Comparison of ENCODE assay signal across 11 mouse cellular contexts in the genomic region with DNA sequence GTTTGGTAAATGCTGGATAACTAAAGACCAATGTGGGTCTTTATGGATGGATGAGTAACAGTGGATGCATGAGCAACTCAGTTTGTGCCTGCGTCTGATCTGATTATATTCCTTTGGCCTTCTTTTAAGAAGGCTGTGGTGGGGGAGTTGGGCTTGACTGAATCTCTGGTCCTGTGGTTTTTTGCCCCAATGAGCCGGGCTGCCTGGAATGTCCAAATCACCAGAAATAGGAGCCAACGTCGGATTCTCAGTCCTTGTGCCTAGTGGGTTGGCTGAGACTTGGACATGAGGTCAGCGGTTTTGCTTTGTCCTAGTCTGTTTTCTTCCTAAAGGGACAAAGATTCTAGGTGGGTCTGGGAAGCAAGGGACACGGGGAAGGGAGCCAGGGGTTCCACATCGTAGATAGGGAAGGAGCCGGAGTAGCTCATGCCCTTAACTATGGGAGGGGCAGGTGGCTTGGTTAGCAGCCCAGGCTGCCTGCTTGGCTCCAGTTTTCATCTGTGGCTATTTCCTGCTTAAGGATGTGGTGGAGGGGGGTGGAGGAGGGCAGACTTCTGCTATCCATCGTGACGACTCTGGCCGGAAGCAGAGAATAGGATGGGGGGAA. TPM values are rescaled to one million over a fixed set of nuclear protein-coding genes. Genes with fewer than 3 reads are reported as not detected.
A peak's percentile ranks its signal among the peaks of the same experiment; 100 is the strongest.
DNase-seq lines count a peak whose midpoint lies in the region; ATAC-seq and TF ChIP-seq lines count a peak whose summit lies in the region.
"Had no signal": no experiment of that assay in that cellular context is flagged by ENCODE, and none has a peak within 500 bp of the region (broad histone marks: within the 10 kb centered on the region; RNA-seq: fewer than 3 reads in every experiment).

No protein-coding gene starts in this region.

- H3K36me3 ChIP-seq in liver, adult 2 months (ENCODE audit: control insufficient read depth, insufficient read depth, low read length): no peaks in the 10 kb centered on the region
- H3K36me3 ChIP-seq in liver, embryonic 12.5 days: peaks cover 17% of the 10 kb centered on the region
- H3K36me3 ChIP-seq in heart, embryonic 15.5 days: peaks cover 8% of the 10 kb centered on the region; the same call in 1 of the 2 replicates
- H3K36me3 ChIP-seq in limb, embryonic 15.5 days: peaks cover 14% of the 10 kb centered on the region
- H3K36me3 ChIP-seq in stomach, postnatal 0 days (ENCODE audit: control insufficient read depth, insufficient read depth, low read length): no peaks in the 10 kb centered on the region

- no peak for ATAC-seq in liver, embryonic 12.5 days
- peak; percentile 11; the same call in 1 of the 2 replicates for ATAC-seq in heart, embryonic 15.5 days (replicated peaks; ENCODE audit: insufficient number of reproducible peaks, insufficient read depth, low FRiP score, low read depth)
- no peak for ATAC-seq in limb, embryonic 15.5 days (ENCODE audit: insufficient number of reproducible peaks, low FRiP score, low TSS enrichment, low read depth)
- no peak for ATAC-seq in stomach, postnatal 0 days (ENCODE audit: low FRiP score, low TSS enrichment)

- no peaks in the 10 kb centered on the region for H3K9me3 ChIP-seq in liver, embryonic 12.5 days (replicated peaks)
- H3K9me3 ChIP-seq in heart, embryonic 15.5 days (replicated peaks): no peaks in the 10 kb centered on the region
- no peaks in the 10 kb centered on the region for H3K9me3 ChIP-seq in limb, embryonic 15.5 days
- no peaks in the 10 kb centered on the region for H3K9me3 ChIP-seq in stomach, postnatal 0 days (ENCODE audit: control insufficient read depth, low read length)
- H3K9me3 ChIP-seq: neural tube, embryonic 12.5 days had no signal

- H3K9ac ChIP-seq in liver, adult 2 months (ENCODE audit: low read depth, low read length): no peak overlapping the region
- no peak overlapping the region for H3K9ac ChIP-seq in liver, embryonic 12.5 days
- no peak overlapping the region for H3K9ac ChIP-seq in heart, embryonic 15.5 days
- no peak overlapping the region for H3K9ac ChIP-seq in limb, embryonic 15.5 days
- no peak overlapping the region for H3K9ac ChIP-seq in stomach, postnatal 0 days (ENCODE audit: low read length)
- H3K9ac ChIP-seq: neural tube, embryonic 12.5 days had no signal

- H3K4me3 ChIP-seq in liver, adult 2 months (ENCODE audit: insufficient read depth, low read depth, low read length): no peak overlapping the region
- H3K4me3 ChIP-seq in liver, embryonic 12.5 days: no peak overlapping the region
- H3K4me3 ChIP-seq in heart, embryonic 15.5 days: no peak overlapping the region
- no peak overlapping the region for H3K4me3 ChIP-seq in limb, embryonic 15.5 days
- H3K4me3 ChIP-seq in stomach, postnatal 0 days (ENCODE audit: low read depth, low read length): no peak overlapping the region
- H3K4me3 ChIP-seq: neural tube, embryonic 12.5 days had no signal

- peaks cover 18% of the 10 kb centered on the region for H3K4me1 ChIP-seq in liver, adult 2 months (ENCODE audit: control insufficient read depth, insufficient read depth, low read length)
- H3K4me1 ChIP-seq in liver, embryonic 12.5 days: peaks cover 59% of the 10 kb centered on the region
- peaks cover 60% of the 10 kb centered on the region for H3K4me1 ChIP-seq in heart, embryonic 15.5 days (replicated peaks)
- peaks cover 64% of the 10 kb centered on the region for H3K4me1 ChIP-seq in limb, embryonic 15.5 days
- 0 out of 2 replicates have a peak, but pooled peaks cover 3% of the 10 kb centered on the region for H3K4me1 ChIP-seq in stomach, postnatal 0 days (replicated peaks; ENCODE audit: control insufficient read depth, insufficient read depth)

- no peak overlapping the region for H3K4me2 ChIP-seq in liver, embryonic 12.5 days
- H3K4me2 ChIP-seq in heart, embryonic 15.5 days: peak overlapping the region; percentile 21; the same call in 1 of the 2 replicates
- no peak overlapping the region for H3K4me2 ChIP-seq in limb, embryonic 15.5 days
- peak overlapping the region; percentile 18 for H3K4me2 ChIP-seq in stomach, postnatal 0 days (replicated peaks; ENCODE audit: low read depth)
- H3K4me2 ChIP-seq: neural tube, embryonic 12.5 days had no signal

- no peaks in the 10 kb centered on the region for H3K79me2 ChIP-seq in liver, adult 2 months (ENCODE audit: control insufficient read depth, insufficient read depth, low read length)

- WGBS in liver, adult 2 months: 58% methylated on average over 11 of the region's 11 CpGs
- WGBS in liver, embryonic 12.5 days (ENCODE audit: insufficient replicate concordance): 35% methylated on average over 11 of the region's 11 CpGs
- 47% methylated on average over 11 of the region's 11 CpGs for WGBS in heart, embryonic 15.5 days
- 55% methylated on average over 11 of the region's 11 CpGs for WGBS in limb, embryonic 15.5 days
- 56% methylated on average over 11 of the region's 11 CpGs for WGBS in stomach, postnatal 0 days

- H3K27me3 ChIP-seq in liver, adult 2 months (ENCODE audit: control insufficient read depth, insufficient read depth, low read length): no peaks in the 10 kb centered on the region
- H3K27me3 ChIP-seq in liver, embryonic 12.5 days (replicated peaks): peaks cover 34% of the 10 kb centered on the region
- H3K27me3 ChIP-seq in heart, embryonic 15.5 days: peaks cover 5% of the 10 kb centered on the region; the same call in 1 of the 2 replicates
- no peaks in the 10 kb centered on the region for H3K27me3 ChIP-seq in limb, embryonic 15.5 days
- H3K27me3 ChIP-seq in stomach, postnatal 0 days (ENCODE audit: control insufficient read depth, insufficient read depth, low read length): no peaks in the 10 kb centered on the region

- TF ChIP-seq CTCF in liver, adult 2 months (IDR thresholded peaks at IDR 0.05; ENCODE audit: low read depth, low read length): no peak
- no peak for TF ChIP-seq CTCF in stomach, postnatal 0 days (IDR thresholded peaks at IDR 0.05; ENCODE audit: low read depth)

- no peak for TF ChIP-seq EP300 in stomach, postnatal 0 days (optimal IDR thresholded peaks at IDR 0.05)

- DNase-seq in liver, adult 2 months (ENCODE audit: extremely low read depth, low read depth, low spot score): no peak
- no peak for DNase-seq in stomach, postnatal 0 days (ENCODE audit: low spot score)
- no peak for DNase-seq in adrenal gland, adult 8-10 months
- DNase-seq in T-cell, adult 2 months (ENCODE audit: low spot score): no peak
- DNase-seq in retina, postnatal 1 day: no peak
- DNase-seq: cerebellum, adult 9-11 months; layer of hippocampus, adult 9-11 months had no signal

- TF ChIP-seq POLR2A in liver, adult 2 months (IDR thresholded peaks at IDR 0.05; ENCODE audit: extremely low read depth, insufficient read depth, low read length): no peak

- peak overlapping the region; percentile 67 for H3K27ac ChIP-seq in liver, adult 2 months (replicated peaks; ENCODE audit: insufficient read depth, low read depth, low read length)
- no peak overlapping the region for H3K27ac ChIP-seq in liver, embryonic 12.5 days
- H3K27ac ChIP-seq in heart, embryonic 15.5 days: peak overlapping the region; percentile 85
- H3K27ac ChIP-seq in limb, embryonic 15.5 days: peak overlapping the region; percentile 86
- peak overlapping the region; percentile 97 for H3K27ac ChIP-seq in stomach, postnatal 0 days (replicated peaks)
- H3K27ac ChIP-seq: neural tube, embryonic 12.5 days had no signal

RNA-seq across cellular contexts. Expression of a gene that starts 2.0 kb away (rescaled TPM):
- total RNA-seq in liver, adult 2 months (2014; rRNA removed): 7.5 and 8.8 TPM in 2 replicates
- 15.4 and 17.2 TPM in 2 replicates for polyA plus RNA-seq in liver, adult 2 months (2012; rRNA removed)
- 8.1 and 9.2 TPM in 2 replicates for polyA plus RNA-seq in liver, embryonic 12.5 days (2016; fragmentation: Nextera tagmentation; extraction: Ambion mirVana)
- polyA plus RNA-seq in heart, embryonic 15.5 days (2015; fragmentation: Nextera tagmentation; extraction: Ambion mirVana): 72.7 and 91.4 TPM in 2 replicates
- polyA plus RNA-seq in limb, embryonic 15.5 days (2015; fragmentation: Nextera tagmentation; extraction: Ambion mirVana): 150 and 197 TPM in 2 replicates
- polyA plus RNA-seq in stomach, postnatal 0 days (2015; fragmentation: Nextera tagmentation; extraction: Ambion mirVana): 79.4 and 88.4 TPM in 2 replicates
- total RNA-seq in adrenal gland, adult 8-10 months (2022): 10 to 100 TPM; 45.1 to 93.9 (median 66.8) TPM

RNA-seq across cellular contexts. Expression of a gene that starts 6.4 kb away (rescaled TPM):
- 140 and 151 TPM in 2 replicates for total RNA-seq in liver, adult 2 months (2014; rRNA removed)
- polyA plus RNA-seq in liver, adult 2 months (2012; rRNA removed): 141 and 154 TPM in 2 replicates
- 146 and 153 TPM in 2 replicates for polyA plus RNA-seq in liver, embryonic 12.5 days (2016; fragmentation: Nextera tagmentation; extraction: Ambion mirVana)
- polyA plus RNA-seq in heart, embryonic 15.5 days (2015; fragmentation: Nextera tagmentation; extraction: Ambion mirVana): 121 and 124 TPM in 2 replicates
- 123 and 128 TPM in 2 replicates for polyA plus RNA-seq in limb, embryonic 15.5 days (2015; fragmentation: Nextera tagmentation; extraction: Ambion mirVana)
- 129 and 133 TPM in 2 replicates for polyA plus RNA-seq in stomach, postnatal 0 days (2015; fragmentation: Nextera tagmentation; extraction: Ambion mirVana)
- total RNA-seq in adrenal gland, adult 8-10 months (2022): 100 to 1,000 TPM; 134 to 175 (median 158) TPM

RNA-seq across cellular contexts. Expression of a gene that starts 9.7 kb away (rescaled TPM):
- total RNA-seq in liver, adult 2 months (2014; rRNA removed): 40.5 and 44.6 TPM in 2 replicates
- 101 and 162 TPM in 2 replicates for polyA plus RNA-seq in liver, adult 2 months (2012; rRNA removed)
- 10.7 and 12.1 TPM in 2 replicates for polyA plus RNA-seq in liver, embryonic 12.5 days (2016; fragmentation: Nextera tagmentation; extraction: Ambion mirVana)
- 8.1 and 12.2 TPM in 2 replicates for polyA plus RNA-seq in heart, embryonic 15.5 days (2015; fragmentation: Nextera tagmentation; extraction: Ambion mirVana)
- 7.1 and 10.4 TPM in 2 replicates for polyA plus RNA-seq in limb, embryonic 15.5 days (2015; fragmentation: Nextera tagmentation; extraction: Ambion mirVana)
- 8.1 and 10.4 TPM in 2 replicates for polyA plus RNA-seq in stomach, postnatal 0 days (2015; fragmentation: Nextera tagmentation; extraction: Ambion mirVana)
- total RNA-seq in adrenal gland, adult 8-10 months (2022): 100 to 1,000 TPM in 1 of 4 experiments, 10 to 100 TPM in 3; 69.6 to 110 (median 73.1) TPM

RNA-seq across cellular contexts. Expression of a gene that starts 25.2 kb away (rescaled TPM):
- 54.9 and 56.1 TPM in 2 replicates for total RNA-seq in liver, adult 2 months (2014; rRNA removed)
- 33.9 and 61.8 TPM in 2 replicates for polyA plus RNA-seq in liver, adult 2 months (2012; rRNA removed)
- polyA plus RNA-seq in liver, embryonic 12.5 days (2016; fragmentation: Nextera tagmentation; extraction: Ambion mirVana): 98.8 and 101 TPM in 2 replicates
- polyA plus RNA-seq in heart, embryonic 15.5 days (2015; fragmentation: Nextera tagmentation; extraction: Ambion mirVana): 106 and 123 TPM in 2 replicates
- polyA plus RNA-seq in limb, embryonic 15.5 days (2015; fragmentation: Nextera tagmentation; extraction: Ambion mirVana): 185 and 187 TPM in 2 replicates
- polyA plus RNA-seq in stomach, postnatal 0 days (2015; fragmentation: Nextera tagmentation; extraction: Ambion mirVana): 72.2 and 83.2 TPM in 2 replicates
- 100 to 1,000 TPM in 3 of 4 experiments, 10 to 100 TPM in 1; 88.5 to 164 (median 122) TPM for total RNA-seq in adrenal gland, adult 8-10 months (2022)

RNA-seq across cellular contexts. Expression of a gene that starts 25.7 kb away (rescaled TPM):
- 0.37 and 0.47 TPM in 2 replicates for total RNA-seq in liver, adult 2 months (2014; rRNA removed)
- 0.12 and 0.35 TPM in 2 replicates for polyA plus RNA-seq in liver, adult 2 months (2012; rRNA removed)
- 0.07 and 0.11 TPM in 2 replicates for polyA plus RNA-seq in liver, embryonic 12.5 days (2016; fragmentation: Nextera tagmentation; extraction: Ambion mirVana)
- polyA plus RNA-seq in heart, embryonic 15.5 days (2015; fragmentation: Nextera tagmentation; extraction: Ambion mirVana): 0.14 TPM in 2 replicates
- polyA plus RNA-seq in limb, embryonic 15.5 days (2015; fragmentation: Nextera tagmentation; extraction: Ambion mirVana): 0.32 and 0.42 TPM in 2 replicates
- 0.11 and 0.28 TPM in 2 replicates for polyA plus RNA-seq in stomach, postnatal 0 days (2015; fragmentation: Nextera tagmentation; extraction: Ambion mirVana)
- total RNA-seq in adrenal gland, adult 8-10 months (2022): 1 to 10 TPM in 1 of 4 experiments, under 1 TPM in 3; 0.46 to 1.2 (median 0.62) TPM

Comparison
In these comparisons a context has a peak if more than half of its experiments do, and no peak if none do; other contexts are left out.
1. H3K4me2 ChIP-seq: peak in heart, embryonic 15.5 days (single experiment) and stomach, postnatal 0 days (single experiment); none in liver, embryonic 12.5 days (single experiment) and limb, embryonic 15.5 days (single experiment).